Mouse (Mus musculus) testis, postnatal 10 days (tissue): ENCODE data around the gene Mab21l1.

Source experiments
- DNase-seq: peaks from one replicate; pipeline ENCODE4 v3.0.0; 2021; ENCODE audit warnings: low spot score

Mab21l1 gene

GRCm38 (mm10) chr3:55782056-55782687 lies at the start of gene Mab21l1:
TSS of gene Mab21l1 (plus strand) at chr3:55782510.
- DNase-seq = no peak

GRCm38 (mm10) chr3:55733665-55734064 lies 48.6 kb upstream of the Mab21l1 start:
- DNase-seq = no peak

- DNase-seq = no peak
Measured at GRCm38 (mm10) chr3:55741428-55741827, 40.9 kb upstream of the Mab21l1 start.

- DNase-seq = no peak
Measured at GRCm38 (mm10) chr3:55742218-55742617, 40.1 kb upstream of the Mab21l1 start.

- DNase-seq = no peak
Measured at GRCm38 (mm10) chr3:55742654-55743053, 39.7 kb upstream of the Mab21l1 start.

GRCm38 (mm10) chr3:55743885-55744284 lies 38.4 kb upstream of the Mab21l1 start:
- no peak for DNase-seq

GRCm38 (mm10) chr3:55750445-55751065 lies 31.8 kb upstream of the Mab21l1 start:
- no peak for DNase-seq

GRCm38 (mm10) chr3:55751363-55751762 lies 30.9 kb upstream of the Mab21l1 start:
- DNase-seq = no peak

- DNase-seq = no peak
Measured at GRCm38 (mm10) chr3:55752558-55752957, 29.8 kb upstream of the Mab21l1 start.

- no peak for DNase-seq
Measured at GRCm38 (mm10) chr3:55753872-55754271, 28.4 kb upstream of the Mab21l1 start.

- DNase-seq = no peak
Measured at GRCm38 (mm10) chr3:55754981-55755608, 27.2 kb upstream of the Mab21l1 start.

GRCm38 (mm10) chr3:55755805-55756601 lies 26.3 kb upstream of the Mab21l1 start:
- DNase-seq = no peak

- no peak for DNase-seq
Measured at GRCm38 (mm10) chr3:55756602-55757190, 25.6 kb upstream of the Mab21l1 start.

- DNase-seq = no peak
Measured at GRCm38 (mm10) chr3:55758297-55758696, 24.0 kb upstream of the Mab21l1 start.

- DNase-seq = no peak
Measured at GRCm38 (mm10) chr3:55763591-55763990, 18.7 kb upstream of the Mab21l1 start.

GRCm38 (mm10) chr3:55768654-55769053 lies 13.7 kb upstream of the Mab21l1 start:
- DNase-seq = no peak

GRCm38 (mm10) chr3:55769308-55769707 lies 13.0 kb upstream of the Mab21l1 start:
- DNase-seq = no peak

GRCm38 (mm10) chr3:55774203-55774602 lies 8.1 kb upstream of the Mab21l1 start:
- no peak for DNase-seq

- DNase-seq = no peak
Measured at GRCm38 (mm10) chr3:55775245-55775644, 7.1 kb upstream of the Mab21l1 start.

GRCm38 (mm10) chr3:55775753-55776152 lies 6.6 kb upstream of the Mab21l1 start:
- DNase-seq = no peak

GRCm38 (mm10) chr3:55777501-55777900 lies 4.8 kb upstream of the Mab21l1 start:
- no peak for DNase-seq
